Mouse (Mus musculus) kidney, adult 9 months (tissue): ENCODE results near the gene Gls2.
A peak's percentile ranks its signal among the peaks of the same experiment; 100 is the strongest.

Experiments
- DNase-seq: peaks from one replicate; pipeline ENCODE4 v3.0.0; 2022

Gls2 gene

GRCm38 (mm10) chr10:128237807-128238480 is 43.7 kb downstream of the Gls2 start:
- peak; percentile 16 for DNase-seq

- DNase-seq: no peak
Measured at GRCm38 (mm10) chr10:128239140-128239539, 44.9 kb downstream of the Gls2 start.

- DNase-seq: no peak
Measured at GRCm38 (mm10) chr10:128240131-128240530, 45.9 kb downstream of the Gls2 start.

- no peak for DNase-seq
Measured at GRCm38 (mm10) chr10:128243252-128243651, 49.0 kb downstream of the Gls2 start.

- no peak for DNase-seq
Measured at GRCm38 (mm10) chr10:128244121-128244520, 49.9 kb downstream of the Gls2 start.

- peak; percentile 64 for DNase-seq
Measured at GRCm38 (mm10) chr10:128247020-128247732, 52.9 kb downstream of the Gls2 start.

GRCm38 (mm10) chr10:128250565-128250964 is 56.3 kb downstream of the Gls2 start:
- DNase-seq: no peak

- no peak for DNase-seq
Measured at GRCm38 (mm10) chr10:128253677-128254255, 59.5 kb downstream of the Gls2 start, which contains the start of gene Apon. Gene Apon (plus strand): TSS chr10:128254096.

- no peak for DNase-seq
Measured at GRCm38 (mm10) chr10:128255925-128256324, 61.7 kb downstream of the Gls2 start.

- DNase-seq: no peak
Measured at GRCm38 (mm10) chr10:128256328-128256727, 62.1 kb downstream of the Gls2 start.

- no peak for DNase-seq
Measured at GRCm38 (mm10) chr10:128258953-128259352, 64.7 kb downstream of the Gls2 start.
